Mouse (Mus musculus): Measurements from ENCODE around the gene Gm21983.

The Gm21983 gene

DNA sequence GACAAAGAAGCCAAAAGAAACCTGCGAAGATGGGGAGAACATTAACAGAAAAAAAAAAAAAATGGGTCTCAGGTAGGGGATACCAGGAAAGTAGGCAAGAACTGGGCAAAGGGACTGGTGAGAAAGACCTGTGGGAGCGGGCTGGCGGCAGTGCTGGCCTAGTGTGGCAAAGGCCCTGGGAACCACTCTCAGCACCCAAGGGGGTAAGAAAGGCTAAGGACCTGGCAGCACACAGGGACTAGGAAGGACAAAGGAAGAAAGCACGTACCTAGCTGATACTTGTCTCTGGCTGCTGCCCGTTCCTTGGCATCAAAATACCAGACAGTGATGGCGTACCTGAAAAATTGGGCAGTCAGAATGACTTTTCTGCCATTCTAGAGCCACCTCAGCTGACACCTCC lies 21.6 kb downstream of the Gm21983 start:
- no peak for DNase-seq

DNA sequence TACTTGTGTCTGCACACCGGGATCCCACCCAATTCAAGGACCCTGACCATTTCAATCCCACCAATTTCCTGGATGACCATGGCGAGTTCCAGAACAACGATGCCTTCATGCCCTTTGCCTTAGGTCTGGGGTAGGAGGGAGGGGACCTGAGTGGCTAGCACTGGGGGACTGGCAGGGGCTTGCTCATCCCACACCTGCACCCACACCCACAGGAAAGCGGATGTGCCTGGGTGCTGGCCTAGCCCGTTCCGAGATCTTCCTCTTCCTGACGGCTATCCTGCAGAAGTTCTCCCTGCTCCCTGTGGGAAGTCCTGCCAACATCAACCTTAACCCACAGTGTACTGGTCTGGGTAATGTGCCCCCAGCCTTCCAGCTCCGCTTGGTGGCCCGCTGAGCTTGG lies 22.7 kb downstream of the Gm21983 start:
- no peak for DNase-seq

DNA sequence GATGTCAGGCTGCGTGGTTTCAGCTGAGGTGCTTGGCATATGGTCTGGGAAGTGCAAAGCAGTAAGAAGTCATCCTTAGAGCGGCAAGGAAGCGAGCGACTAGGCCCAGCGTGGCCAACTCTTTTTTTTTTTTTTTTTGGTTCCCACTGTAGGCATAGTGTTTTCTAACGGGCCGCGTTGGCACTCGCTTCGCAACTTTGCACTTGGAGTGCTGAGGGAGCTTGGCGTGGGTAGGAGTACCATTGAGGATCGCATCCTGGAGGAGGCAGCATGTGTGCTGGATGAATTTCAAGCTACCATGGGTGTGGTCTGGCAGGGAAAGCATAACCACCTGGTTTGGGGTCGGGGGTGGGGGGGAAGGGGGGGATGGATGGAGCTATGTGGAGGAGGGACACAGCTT lies 24.9 kb downstream of the Gm21983 start:
- no peak for DNase-seq

DNA sequence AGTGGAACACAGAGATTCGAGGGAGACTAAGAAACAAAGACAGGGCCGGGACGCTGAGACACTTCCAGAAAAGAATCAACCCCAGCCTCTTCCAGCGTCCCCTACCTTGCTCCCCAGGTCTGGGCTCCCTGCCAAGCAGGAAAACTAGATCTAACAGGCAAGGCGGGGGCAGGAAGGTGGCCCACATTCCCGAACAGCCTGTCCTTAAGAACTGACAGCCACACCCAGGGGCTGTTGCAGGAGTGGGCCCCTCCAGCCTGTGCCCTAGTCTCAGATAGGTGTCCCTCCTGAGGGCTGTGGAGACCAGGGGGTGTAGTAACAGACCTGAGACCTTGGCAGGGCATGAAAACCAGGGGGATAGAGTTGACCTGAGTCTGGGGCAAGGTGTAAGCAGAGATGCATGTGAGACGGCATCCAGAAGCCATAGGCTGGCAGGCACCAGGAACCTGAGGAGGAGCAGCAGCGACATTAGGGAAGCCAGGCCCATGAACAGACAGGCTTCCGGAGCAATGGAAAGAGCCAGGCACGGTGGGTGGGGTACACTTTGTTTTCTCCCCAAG lies 27.6 kb downstream of the Gm21983 start, which contains the start of gene Cyp2t4:
Gene Cyp2t4, plus strand, starts transcription at position 510 of the 560 bp plus-strand sequence.
- peak; percentile 30 for DNase-seq

DNA sequence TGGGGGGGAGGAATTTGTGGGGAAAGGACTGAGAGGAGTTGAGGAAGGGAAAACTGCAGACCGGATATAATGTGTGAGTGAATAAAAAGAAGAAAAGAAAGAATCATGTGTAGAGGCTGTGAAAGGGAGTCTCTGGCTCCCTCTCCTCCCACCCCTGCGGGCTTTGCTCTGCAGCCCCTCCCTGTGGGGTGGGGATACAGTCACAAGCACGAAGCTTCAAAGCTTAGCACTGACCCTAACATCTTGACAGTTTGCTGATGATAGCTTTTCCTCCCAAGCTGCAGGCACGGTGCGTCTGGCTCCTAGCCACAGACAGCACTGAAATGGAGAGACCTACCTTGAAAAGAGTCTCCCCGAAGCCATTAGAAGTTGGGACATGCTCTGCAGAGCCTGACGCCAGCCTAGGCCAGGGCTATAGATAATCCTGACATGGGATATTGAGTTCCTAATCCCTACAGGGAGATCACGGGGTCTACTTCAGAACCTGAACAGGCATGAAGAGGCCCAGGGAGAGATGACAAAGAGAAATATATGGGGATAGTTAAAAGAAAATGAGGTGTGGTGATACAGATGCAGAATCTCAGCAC lies 44.4 kb downstream of the Gm21983 start:
- DNase-seq, result no peak

DNA sequence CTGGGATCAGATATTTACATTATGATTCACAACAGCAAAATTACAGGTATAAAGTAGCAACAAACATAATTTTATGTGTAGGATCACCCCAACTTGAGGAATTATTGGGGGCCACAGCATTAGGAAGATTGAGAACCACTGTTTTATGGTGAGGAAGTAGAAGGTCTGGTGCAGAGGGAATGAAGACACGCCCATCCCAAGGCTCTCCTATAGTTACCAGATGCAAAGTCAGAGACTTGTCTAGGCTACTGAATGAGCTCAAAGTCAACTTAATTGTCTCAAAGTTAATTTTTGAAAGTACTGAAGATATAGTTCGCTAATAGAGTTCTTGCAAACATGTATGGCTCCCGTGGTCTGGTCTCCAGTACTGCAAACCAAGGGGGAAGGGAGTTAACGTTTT lies 47.1 kb downstream of the Gm21983 start:
- DNase-seq, result no peak

DNA sequence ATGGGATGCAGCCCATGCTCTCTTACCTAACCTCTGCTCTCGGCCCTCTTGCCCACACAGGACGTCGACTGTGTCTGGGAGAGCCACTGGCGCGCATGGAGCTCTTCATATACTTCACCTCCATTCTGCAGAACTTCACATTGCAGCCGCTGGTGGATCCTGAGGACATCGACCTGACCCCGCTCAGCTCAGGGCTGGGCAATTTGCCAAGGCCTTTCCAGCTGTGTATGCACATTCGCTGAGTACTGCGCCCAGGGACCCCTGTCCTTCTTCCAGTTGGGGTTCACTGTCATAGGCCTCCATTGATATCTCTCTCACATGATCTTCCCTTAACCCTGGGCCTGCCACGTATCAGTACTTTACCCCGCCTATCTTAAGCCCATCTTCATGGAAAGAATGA lies 47.7 kb downstream of the Gm21983 start:
- no peak for DNase-seq

DNA sequence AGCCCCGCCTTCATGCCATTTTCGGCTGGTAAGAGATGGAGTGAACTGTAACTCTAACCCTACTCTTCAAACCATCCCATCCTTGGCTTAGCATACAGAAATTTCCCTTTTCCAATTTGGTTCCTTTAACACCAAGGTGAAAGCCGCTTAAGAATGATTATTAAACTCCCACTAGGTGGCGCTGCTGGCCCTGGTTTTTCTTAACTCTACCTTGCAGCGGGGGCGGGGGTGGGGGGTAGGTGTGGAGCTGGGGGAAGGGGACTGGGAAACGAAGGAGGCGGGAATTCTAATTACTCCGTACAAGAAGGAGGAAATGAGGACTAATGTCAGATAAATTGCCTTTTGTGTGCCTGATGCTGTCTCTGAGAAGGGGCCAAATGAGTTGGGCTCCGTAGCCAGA lies 48.3 kb downstream of the Gm21983 start:
- peak; percentile 73 for DNase-seq

DNA sequence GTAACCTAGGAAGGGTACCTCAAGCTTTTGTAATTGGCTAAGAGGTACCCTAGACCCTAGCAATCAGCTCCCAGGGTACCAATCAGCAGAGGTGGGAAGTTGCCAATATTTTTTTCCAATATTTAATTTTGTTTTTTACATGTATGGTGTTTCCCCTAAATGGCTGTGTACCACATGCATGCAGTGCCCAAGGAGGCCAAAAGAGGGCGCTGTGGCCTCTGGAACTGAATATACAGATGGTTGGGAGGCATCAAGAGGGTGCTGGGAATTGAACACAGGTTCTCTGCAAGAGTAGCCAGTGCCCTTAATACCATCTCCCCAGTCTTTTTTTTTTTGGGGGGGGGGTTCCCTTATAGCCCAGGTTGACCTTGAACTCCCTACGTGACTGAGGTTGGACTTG lies 49.5 kb downstream of the Gm21983 start:
- no peak for DNase-seq

DNA sequence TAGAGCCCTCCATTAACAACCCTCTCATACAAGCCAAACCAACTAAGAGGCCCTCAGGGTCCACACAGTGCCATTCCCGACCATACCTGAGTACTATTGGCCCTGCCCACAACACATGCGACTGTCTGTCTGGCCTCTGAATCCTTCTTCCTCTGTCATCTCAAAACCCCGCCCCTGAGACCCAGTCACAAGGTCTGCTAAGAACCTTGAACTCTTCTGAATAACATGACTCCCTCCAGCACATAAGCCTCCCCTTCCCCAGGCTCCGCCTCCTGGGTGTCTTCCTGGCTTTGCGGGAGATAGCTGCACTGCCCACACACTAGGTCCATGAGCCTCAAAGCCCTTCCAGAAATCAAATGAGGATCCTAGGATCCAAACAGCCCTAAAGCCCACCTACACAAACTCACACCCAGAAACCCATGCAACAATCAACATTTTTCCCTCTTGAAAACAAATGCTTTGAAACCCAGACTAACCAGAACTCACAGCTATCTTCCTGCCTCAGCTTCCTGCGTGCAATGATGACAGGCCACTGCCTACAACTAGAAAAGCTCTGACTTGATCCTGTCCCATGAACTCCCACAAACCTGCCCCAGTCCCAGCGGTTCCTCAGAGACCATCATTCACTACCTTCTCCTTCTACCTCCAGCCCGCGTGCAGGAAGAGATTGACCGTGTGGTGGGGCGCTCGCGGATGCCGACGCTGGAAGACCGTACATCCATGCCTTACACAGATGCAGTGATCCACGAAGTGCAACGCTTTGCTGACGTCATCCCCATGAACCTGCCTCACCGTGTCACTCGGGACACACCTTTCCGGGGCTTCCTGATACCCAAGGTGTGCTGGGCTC lies 50.1 kb downstream of the Gm21983 start:
- no peak for DNase-seq

DNA sequence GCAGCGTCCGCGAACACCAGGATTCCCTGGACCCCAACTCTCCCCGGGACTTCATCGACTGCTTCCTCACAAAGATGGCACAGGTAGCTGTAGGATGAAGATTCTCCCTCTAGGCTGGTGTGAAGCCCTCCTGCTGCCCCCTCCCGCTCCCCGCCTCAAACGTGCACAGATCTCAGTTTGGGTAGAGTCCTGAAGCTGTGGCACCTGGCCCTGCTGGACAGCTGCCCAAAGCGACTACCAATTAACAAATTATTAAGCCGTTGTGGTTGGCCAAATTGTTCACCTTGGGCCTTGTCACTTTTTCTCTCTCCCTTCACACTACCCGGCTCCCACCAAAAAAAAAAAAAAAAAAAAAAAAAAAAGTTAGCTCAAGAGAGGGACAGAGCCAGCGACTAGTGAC lies 51.1 kb downstream of the Gm21983 start:
- DNase-seq, result no peak

DNA sequence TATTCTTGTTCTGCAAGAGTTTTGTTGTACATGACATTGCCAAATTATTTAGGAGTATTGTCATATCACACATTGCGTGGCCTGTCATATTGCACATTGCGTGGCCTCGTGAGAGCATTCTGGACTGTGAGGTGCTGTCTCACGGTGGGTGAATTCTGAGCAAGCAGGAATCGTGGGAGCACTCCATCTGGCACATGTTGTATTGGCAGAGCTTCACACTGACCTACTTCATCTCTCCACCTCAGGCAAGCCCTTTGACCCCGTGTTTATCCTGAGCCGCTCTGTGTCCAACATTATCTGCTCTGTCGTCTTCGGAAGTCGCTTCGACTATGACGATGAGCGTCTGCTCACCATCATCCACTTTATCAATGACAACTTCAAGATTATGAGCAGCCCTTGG lies 51.9 kb downstream of the Gm21983 start:
- no peak for DNase-seq

DNA sequence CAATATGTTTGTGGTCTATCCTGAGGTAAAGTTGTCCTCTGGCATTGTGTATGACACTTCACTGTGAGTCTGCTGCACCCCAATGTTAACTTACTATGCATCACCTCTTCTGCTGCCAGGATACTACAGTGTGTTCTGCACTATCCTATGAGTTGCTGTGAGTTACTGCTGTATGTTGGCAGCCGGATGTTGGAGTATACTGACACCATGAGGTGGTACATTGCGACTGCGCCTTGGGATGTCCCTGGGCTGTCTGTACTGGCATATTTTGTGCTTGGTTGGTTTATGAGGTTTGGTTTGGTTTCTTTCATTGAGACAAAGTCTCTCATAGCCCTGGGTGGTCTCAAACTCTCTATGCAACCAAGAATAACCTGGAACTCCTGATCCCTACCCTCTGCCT lies 52.7 kb downstream of the Gm21983 start:
- peak; percentile 44 for DNase-seq

DNA sequence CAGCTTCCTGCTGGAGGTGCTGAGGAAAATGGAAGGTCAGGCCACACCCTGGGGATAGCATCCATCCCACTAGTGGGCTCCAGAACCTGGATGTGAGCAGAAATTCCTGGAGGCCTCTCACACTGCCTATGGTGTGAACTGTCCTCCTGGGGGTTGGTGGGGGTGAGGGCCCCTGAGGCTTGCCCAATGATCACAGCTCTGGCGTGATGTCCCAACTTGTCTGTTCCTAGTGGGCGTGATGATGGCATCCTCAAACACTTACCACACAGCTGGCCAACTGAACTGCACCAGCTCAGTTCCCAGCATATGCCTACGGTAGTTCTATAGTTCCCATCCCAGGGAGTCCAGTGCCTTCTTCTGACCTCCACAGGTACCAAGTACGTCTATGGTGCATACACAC lies 55.9 kb downstream of the Gm21983 start:
- DNase-seq, result no peak

DNA sequence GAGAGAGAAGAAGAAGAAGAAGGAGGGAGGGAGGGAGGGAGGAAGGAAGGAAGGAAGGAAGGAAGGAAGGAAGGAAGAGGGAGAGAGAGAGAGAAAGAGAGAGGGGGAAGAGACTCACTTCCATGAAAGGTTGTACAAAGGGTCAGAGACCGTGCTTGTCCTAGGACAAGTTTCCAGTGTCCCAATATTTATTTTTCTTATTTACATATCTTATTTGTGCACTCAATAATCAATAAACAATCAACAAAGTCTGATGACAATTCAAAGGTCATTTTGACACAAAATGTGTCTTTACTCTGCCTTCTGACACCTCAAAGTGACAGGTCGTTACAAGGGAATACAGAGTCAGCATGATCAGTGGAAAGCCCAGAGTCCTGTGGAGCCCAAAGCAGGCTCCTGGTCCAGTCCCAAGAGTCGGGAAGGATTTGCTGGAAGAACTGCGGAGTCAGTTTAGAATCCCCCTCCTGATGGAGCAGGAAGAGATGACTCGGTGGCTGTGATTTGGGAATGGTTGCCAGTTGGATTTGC lies 56.5 kb downstream of the Gm21983 start:
- DNase-seq, result no peak

DNA sequence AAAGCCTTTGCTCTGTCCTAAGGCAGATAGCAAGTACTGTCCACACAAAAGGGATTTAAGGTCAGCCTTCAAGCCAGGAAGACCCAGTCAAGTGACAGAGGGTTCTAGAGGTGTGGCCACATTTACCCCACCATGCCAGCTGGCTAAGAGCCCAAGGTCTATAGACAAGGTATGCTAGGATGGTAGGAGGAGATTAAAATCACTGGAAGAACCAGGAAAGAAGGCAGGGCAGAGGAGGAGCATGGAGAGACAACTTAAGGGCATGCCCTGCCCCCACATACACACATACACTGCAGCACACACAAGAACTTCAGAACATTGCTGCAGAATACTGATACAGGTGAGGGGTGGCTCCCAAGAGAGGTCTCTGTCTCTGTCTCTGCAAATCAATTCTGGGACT lies 61.2 kb downstream of the Gm21983 start, which contains the start of gene Cyp2f2:
Gene Cyp2f2, plus strand, starts transcription at position 234 of the 400 bp plus-strand sequence.
- no peak for DNase-seq

Measured in right cerebral cortex, postnatal 14 days (tissue).